Mouse (Mus musculus) fibroblast of lung, adult 2 months (primary cell): ENCODE measurements around the gene Gcgr.
"Not testable (repeated sequence)": the region's sequence is repeated elsewhere in the genome, so short reads cannot be mapped to it uniquely, and the experiment has no call there.

Source experiments
- DNase-seq: peaks from one replicate; pipeline ENCODE4 v3.0.0-alpha.2; 2011; ENCODE audit warnings: low read depth

Gene Gcgr

GRCm38 (mm10) chr11:120506899-120507298 is 23.6 kb upstream of the Gcgr start:
- DNase-seq = no peak

- DNase-seq = no peak
Measured at GRCm38 (mm10) chr11:120507611-120508289, 22.7 kb upstream of the Gcgr start.

DNA sequence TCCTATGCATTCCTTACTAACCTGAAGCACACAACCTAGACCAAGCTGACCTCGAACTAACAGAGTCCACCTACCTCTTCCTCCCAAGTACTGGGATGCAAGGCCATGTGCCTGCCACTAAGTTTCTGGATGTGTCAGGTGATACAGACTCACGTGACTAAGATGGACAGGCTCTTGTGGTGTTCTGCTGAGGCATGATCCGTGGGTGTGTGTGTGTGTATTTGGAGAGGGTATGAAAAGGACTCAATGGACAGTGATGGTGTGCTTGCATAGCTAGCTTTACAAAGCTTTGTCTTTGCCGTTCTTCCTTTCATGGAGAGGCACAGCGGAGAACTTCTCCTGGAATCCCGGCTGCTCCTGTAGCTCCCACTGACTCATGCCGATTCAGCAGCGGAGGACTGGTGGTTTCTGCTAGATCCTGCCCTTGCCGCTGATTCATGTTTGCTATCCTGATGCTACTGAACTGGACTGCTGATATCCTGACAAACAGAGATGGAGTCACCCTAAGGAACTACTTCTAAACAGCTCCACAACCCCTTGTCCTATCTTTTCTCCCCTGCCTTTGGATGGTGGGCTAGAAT is 22.1 kb upstream of the Gcgr start:
- no peak for DNase-seq

- DNase-seq = no peak
Measured at GRCm38 (mm10) chr11:120509940-120510339, 20.6 kb upstream of the Gcgr start.

- no peak for DNase-seq
Measured at GRCm38 (mm10) chr11:120510375-120511030, 20.0 kb upstream of the Gcgr start.

DNA sequence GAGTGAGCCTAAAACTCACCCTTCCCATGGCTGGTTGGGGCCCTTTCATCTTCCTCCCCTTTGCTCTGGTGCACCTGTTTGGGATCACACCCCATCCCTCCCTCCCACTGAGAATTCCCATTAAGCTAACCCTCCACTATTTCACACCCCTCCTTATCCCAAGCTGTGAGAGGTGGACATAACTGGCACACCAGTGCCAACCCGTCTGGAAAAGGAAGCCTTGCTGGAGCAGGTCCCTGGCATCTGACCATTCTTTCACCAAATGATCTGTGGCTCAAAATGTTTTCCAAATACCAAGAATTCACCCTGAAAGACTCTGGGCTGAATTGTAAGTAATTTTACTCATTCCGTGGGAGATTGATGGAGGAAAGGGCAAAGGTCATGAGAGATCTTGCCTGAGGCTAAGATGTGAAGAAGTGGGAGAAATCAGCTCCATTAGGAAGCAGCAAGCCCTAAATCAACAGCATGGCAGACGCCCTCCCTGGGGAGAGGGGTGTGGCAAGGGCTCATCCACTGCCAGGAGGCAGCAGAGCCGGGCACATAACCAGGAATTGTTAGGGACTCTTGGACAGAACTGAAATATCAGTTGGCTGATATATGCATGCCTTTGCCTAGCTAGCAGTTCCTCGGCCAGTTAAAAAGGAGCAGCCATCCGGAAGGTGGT is 17.6 kb upstream of the Gcgr start:
- no peak for DNase-seq

DNA sequence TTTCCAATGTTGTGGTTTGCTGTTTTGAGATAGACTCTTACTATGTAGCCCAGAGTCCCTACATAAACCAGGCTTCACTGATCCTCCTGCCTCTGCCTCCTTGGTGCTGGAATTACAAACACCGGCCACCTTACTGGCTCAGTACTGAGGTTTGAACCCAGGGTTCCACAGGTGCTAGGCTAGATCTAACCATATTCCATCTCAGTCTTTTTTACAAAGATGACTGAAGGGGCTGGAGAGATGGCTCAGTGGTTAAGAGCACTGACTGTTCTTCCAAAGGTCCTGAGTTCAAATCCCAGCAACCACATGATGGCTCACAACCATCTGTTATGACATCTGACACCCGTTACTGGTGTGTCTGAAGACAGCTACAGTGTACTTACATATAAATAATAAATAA is 16.2 kb upstream of the Gcgr start:
- not testable (repeated sequence) for DNase-seq

DNA sequence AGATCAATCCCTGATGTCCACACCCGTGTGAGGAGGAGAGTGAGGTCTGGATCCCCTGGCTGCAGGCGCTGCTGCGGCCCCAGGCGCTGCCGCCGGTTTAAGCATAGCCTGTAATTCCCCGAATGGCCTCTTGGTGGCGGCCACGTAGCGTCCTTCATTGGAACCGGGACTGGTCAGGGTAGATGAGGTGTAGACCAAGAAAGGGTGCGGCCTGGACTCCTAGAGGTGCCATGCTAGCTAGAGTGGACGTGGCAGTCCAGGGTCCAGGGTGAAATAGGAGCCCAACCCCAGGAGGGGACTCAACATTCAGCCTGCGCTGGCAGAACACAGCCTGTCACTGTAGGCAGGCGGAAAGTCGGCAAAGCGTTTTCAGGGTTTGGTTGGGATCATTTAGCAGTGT is 14.9 kb upstream of the Gcgr start:
- DNase-seq = no peak

DNA sequence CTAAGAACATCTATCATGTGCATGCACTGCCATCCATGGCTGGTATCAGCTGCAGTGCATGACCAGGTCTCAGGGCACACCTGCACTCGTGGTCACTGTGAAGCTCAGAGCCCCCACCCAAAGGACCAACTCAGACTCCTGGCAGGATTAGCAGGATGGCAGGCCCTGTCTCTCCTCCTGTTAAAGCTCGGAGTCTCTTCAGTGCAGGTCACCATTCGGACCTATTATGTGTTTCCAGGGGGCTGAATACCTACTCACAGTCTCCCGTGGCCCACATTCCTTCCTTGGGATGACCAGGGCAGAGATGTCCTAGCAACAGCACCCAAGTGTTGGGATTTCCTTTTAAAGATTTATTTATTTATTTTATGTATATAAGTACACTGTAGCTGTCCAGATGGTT is 13.4 kb upstream of the Gcgr start:
- no peak for DNase-seq

DNA sequence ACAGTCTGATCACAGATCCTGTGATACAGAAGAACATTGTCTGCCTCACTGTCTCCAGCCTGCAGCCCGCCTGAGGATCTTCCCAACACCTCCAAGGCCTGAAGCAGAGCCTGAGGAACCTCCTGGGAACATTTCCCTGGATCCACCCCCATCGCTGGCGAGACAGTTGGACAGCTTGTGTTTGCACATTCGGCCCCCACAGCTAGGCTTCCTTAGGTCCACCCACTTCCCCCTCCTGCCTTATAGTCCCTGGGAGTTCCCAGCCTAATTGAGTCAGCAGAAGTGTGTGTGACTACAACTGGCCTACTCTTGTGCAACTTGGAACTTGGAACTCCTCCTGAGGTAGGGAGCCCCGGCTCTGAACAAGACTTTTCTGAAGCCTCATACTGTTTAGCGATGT is 12.5 kb upstream of the Gcgr start:
- peak; percentile 81 for DNase-seq

DNA sequence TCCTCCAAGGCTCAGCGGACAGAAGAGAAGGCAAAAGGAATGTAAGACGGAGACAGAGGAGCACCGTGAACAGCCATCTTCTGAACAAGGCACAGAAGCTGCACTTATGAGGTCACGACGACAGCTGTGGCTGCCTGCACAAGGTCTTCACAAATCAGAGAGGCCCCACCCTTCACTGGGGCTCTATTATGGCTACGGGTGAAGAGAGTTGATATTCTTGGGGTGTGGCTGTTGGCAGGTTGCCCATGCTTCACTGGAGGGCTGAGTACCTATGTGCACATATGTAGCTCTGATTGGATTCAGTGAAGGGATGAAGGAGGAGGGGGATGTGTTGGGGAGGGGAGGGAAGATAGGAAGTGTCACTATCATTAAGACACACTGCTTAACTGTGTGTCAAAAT is 11.9 kb upstream of the Gcgr start:
- no peak for DNase-seq

DNA sequence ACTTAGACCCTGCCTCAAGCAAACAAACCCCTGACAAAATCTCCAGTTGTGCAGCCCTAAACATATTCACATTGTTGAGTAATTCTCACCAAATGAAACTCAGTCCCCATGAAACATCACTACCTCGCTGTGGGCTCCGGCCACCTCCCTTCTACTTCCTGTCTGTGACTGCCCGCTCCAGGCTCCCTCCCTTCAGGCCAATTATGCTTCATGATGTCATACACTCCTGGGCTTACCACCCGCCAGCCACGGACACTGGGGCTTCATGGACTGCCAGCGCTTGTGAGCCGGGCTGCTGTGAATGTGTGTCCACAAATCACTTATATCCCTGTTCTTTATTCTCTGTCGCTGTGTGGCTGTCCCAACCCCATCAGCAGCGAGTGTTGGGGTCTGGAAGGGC is 10.8 kb upstream of the Gcgr start:
- peak; percentile 45 for DNase-seq

DNA sequence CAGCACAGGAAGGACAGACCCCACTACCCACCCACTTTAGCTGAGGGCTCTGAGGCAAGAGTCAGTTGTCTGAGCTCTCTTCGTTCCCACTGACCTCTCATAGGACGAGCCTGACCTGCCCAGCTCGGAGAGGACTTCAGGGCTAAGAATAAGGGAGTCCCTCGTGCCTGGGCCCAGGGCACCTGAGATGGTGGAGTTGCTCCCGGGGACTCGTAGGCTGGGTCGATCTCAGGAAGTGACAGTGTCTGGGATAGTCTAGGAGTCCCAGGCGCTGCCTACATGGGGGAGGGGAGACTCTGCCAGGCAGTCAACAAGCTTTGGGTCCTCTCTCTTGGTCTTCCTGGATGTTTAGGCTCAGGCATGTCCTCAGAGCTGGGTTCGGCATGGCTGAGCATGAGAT is 10.0 kb upstream of the Gcgr start:
- no peak for DNase-seq

- DNase-seq = no peak
Measured at GRCm38 (mm10) chr11:120520967-120521540, 9.4 kb upstream of the Gcgr start.

- DNase-seq = no peak
Measured at GRCm38 (mm10) chr11:120522581-120522980, 7.9 kb upstream of the Gcgr start.

GRCm38 (mm10) chr11:120525959-120526358 is 4.5 kb upstream of the Gcgr start:
- no peak for DNase-seq

GRCm38 (mm10) chr11:120527690-120528354 is 2.7 kb upstream of the Gcgr start:
- DNase-seq = no peak

DNA sequence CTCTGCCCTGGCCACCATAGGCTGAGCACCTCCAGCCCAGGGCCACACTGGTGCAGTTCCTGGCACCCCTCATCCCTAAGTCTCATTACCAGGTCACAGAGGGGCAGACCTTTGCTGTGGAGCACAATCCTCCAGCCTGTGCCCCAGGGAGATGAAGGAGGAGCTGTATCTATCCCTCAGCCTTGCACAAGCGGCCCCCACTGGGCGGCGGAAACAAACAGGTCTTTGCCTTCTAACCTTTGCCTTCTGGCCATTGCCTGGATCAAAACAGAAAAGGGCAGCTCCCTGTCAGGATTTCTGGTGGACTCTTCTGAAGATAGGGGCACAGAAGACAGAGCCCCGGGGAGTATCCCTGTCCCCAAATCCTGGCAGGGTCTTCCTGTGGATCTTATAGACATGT is 1.6 kb upstream of the Gcgr start:
- DNase-seq = no peak

- DNase-seq = no peak
Measured at GRCm38 (mm10) chr11:120531646-120532045, 1.1 kb downstream of the Gcgr start.

- DNase-seq = no peak
Measured at GRCm38 (mm10) chr11:120534093-120534492, 3.6 kb downstream of the Gcgr start.

- DNase-seq = no peak
Measured at GRCm38 (mm10) chr11:120535145-120535544, 4.6 kb downstream of the Gcgr start.

- DNase-seq = no peak
Measured at GRCm38 (mm10) chr11:120535804-120536203, 5.3 kb downstream of the Gcgr start.
